ENCODE assay signal across 7 mouse cellular contexts in genomic region chr7:128462406-128462805, GRCm38 (mm10). TPM values are rescaled to one million over a fixed set of nuclear protein-coding genes. Genes with fewer than 3 reads are reported as not detected.
DNase-seq lines count a peak whose midpoint lies in the region; ATAC-seq lines count a peak whose summit lies in the region.

No protein-coding gene starts in this region.

- WGBS in lung, embryonic 15.5 days = 64% methylated on average over 5 of the region's 5 CpGs
- WGBS in hindbrain, embryonic 12.5 days = 76% methylated on average over 5 of the region's 5 CpGs
- 67% methylated on average over 5 of the region's 5 CpGs for WGBS in midbrain, embryonic 11.5 days

- no peaks in the 10 kb centered on the region for H3K36me3 ChIP-seq in lung, embryonic 15.5 days
- H3K36me3 ChIP-seq in hindbrain, embryonic 12.5 days = no peaks in the 10 kb centered on the region
- no peaks in the 10 kb centered on the region for H3K36me3 ChIP-seq in midbrain, embryonic 11.5 days (ENCODE audit: control insufficient read depth, insufficient read depth, low read length)

- H3K4me1 ChIP-seq in lung, embryonic 15.5 days = peaks cover 23% of the 10 kb centered on the region
- peaks cover 18% of the 10 kb centered on the region for H3K4me1 ChIP-seq in hindbrain, embryonic 12.5 days
- peaks cover 14% of the 10 kb centered on the region for H3K4me1 ChIP-seq in midbrain, embryonic 11.5 days (ENCODE audit: control insufficient read depth, insufficient read depth, low read length)

- no peaks in the 10 kb centered on the region for H3K27me3 ChIP-seq in lung, embryonic 15.5 days
- H3K27me3 ChIP-seq in hindbrain, embryonic 12.5 days = no peaks in the 10 kb centered on the region
- H3K27me3 ChIP-seq in midbrain, embryonic 11.5 days (ENCODE audit: control insufficient read depth, insufficient read depth, low read length) = no peaks in the 10 kb centered on the region

- peak overlapping the region; percentile 88 for H3K4me3 ChIP-seq in lung, embryonic 15.5 days
- peak overlapping the region; percentile 91 for H3K4me3 ChIP-seq in hindbrain, embryonic 12.5 days
- H3K4me3 ChIP-seq in midbrain, embryonic 11.5 days (ENCODE audit: low read depth, low read length) = peak overlapping the region; percentile 93; the same call in 1 of the 2 replicates

- no peak for DNase-seq in lung, postnatal 14 days
- DNase-seq in cerebellum, postnatal 10 days = peak; percentile 11 to 25
- no peak for DNase-seq in midbrain, embryonic 11.5 days (ENCODE audit: low spot score, missing footprints)
- DNase-seq in right cerebral cortex, postnatal 36 days (ENCODE audit: low spot score in 2 of 2) = no peak
- no peak for DNase-seq in left cerebral cortex, postnatal 36 days (ENCODE audit: low spot score in 2 of 2)

- H3K27ac ChIP-seq in lung, embryonic 15.5 days = peak overlapping the region; percentile 98; the same call in 1 of the 2 replicates
- no peak overlapping the region for H3K27ac ChIP-seq in hindbrain, embryonic 12.5 days
- H3K27ac ChIP-seq in midbrain, embryonic 11.5 days (ENCODE audit: low read depth, low read length) = no peak overlapping the region

- no peak for ATAC-seq in lung, embryonic 15.5 days (ENCODE audit: borderline replicate concordance, extremely low read depth, low FRiP score, low TSS enrichment)
- no peak for ATAC-seq in hindbrain, embryonic 12.5 days (ENCODE audit: low FRiP score)
- no peak for ATAC-seq in midbrain, embryonic 11.5 days (ENCODE audit: low FRiP score)

- H3K4me2 ChIP-seq in lung, embryonic 15.5 days = peak overlapping the region; percentile 88
- H3K4me2 ChIP-seq in hindbrain, embryonic 12.5 days (replicated peaks) = peak overlapping the region; percentile 72
- peak overlapping the region; percentile 54 for H3K4me2 ChIP-seq in midbrain, embryonic 11.5 days

- intact Hi-C loops in left cerebral cortex, postnatal 36 days (cut with DNase I) = loop anchor here (5.0 to 10.0 kb wide), 4 partner anchors 70 to 228 kb away; partner anchors contain the start of genes 9130023H24Rik and Armc5

- H3K9ac ChIP-seq in lung, embryonic 15.5 days = peak overlapping the region; percentile 55
- peak overlapping the region; percentile 93 for H3K9ac ChIP-seq in hindbrain, embryonic 12.5 days
- H3K9ac ChIP-seq in midbrain, embryonic 11.5 days (ENCODE audit: low read length) = peak overlapping the region; percentile 54

- H3K9me3 ChIP-seq in lung, embryonic 15.5 days = no peaks in the 10 kb centered on the region
- no peaks in the 10 kb centered on the region for H3K9me3 ChIP-seq in hindbrain, embryonic 12.5 days (replicated peaks)
- H3K9me3 ChIP-seq in midbrain, embryonic 11.5 days (ENCODE audit: control insufficient read depth, low read length) = no peaks in the 10 kb centered on the region

RNA-seq across cellular contexts. Expression of gene Tial1, which starts 0.9 kb away (rescaled TPM):
- polyA plus RNA-seq in lung, embryonic 15.5 days (2015; fragmentation: Nextera tagmentation; extraction: Ambion mirVana) = 24.9 and 26.2 TPM in 2 replicates
- polyA plus RNA-seq in hindbrain, embryonic 12.5 days (2016; fragmentation: Nextera tagmentation; extraction: Ambion mirVana) = 35.3 and 38.3 TPM in 2 replicates
- 43.9 and 46.6 TPM in 2 replicates for polyA plus RNA-seq in midbrain, embryonic 11.5 days (2014; fragmentation: Nextera tagmentation; extraction: Ambion mirVana)
- total RNA-seq in left cerebral cortex, postnatal 36 days (2021) = 100 to 1,000 TPM in 1 of 2 experiments, 10 to 100 TPM in 1; 79.3 to 119 TPM

RNA-seq across cellular contexts. Expression of gene Rgs10, which starts 43.8 kb away (rescaled TPM):
- polyA plus RNA-seq in lung, embryonic 15.5 days (2015; fragmentation: Nextera tagmentation; extraction: Ambion mirVana) = 35.1 and 36.6 TPM in 2 replicates
- polyA plus RNA-seq in hindbrain, embryonic 12.5 days (2016; fragmentation: Nextera tagmentation; extraction: Ambion mirVana) = 13.5 and 16.7 TPM in 2 replicates
- polyA plus RNA-seq in midbrain, embryonic 11.5 days (2014; fragmentation: Nextera tagmentation; extraction: Ambion mirVana) = 10.0 and 11.7 TPM in 2 replicates
- total RNA-seq in left cerebral cortex, postnatal 36 days (2021) = 10 to 100 TPM; 47.8 to 50.1 TPM

Comparison
In these comparisons a context has a peak if more than half of its experiments do, and no peak if none do; other contexts are left out.
1. DNase-seq: peak in cerebellum, postnatal 10 days (2 of 2); none in lung, postnatal 14 days (single experiment), midbrain, embryonic 11.5 days (single experiment), right cerebral cortex, postnatal 36 days (0 of 2) and left cerebral cortex, postnatal 36 days (0 of 2).
2. Peak in every context shown above with its lines, with median percentiles within 50 percentile points of each other: H3K4me2 ChIP-seq, H3K4me3 ChIP-seq and H3K9ac ChIP-seq.